Mouse (Mus musculus): ENCODE measurements at regions not wholly inside any gene's neighbourhood (a gene's known extent, or its start where the extent isn't known, plus 50 kb on each side); places are given as distances from the start of the nearest gene placed in this dataset.
A peak's percentile ranks its signal among the peaks of the same experiment; 100 is the strongest.

- DNase-seq (ENCODE audit: low read depth, low spot score) = peak; percentile 69
These were observed 161.1 kb downstream of the March11 start for GRCm38 (mm10) chr15:26469901-26470383.

- DNase-seq (ENCODE audit: low read depth, low spot score) = no peak
These were observed 178.5 kb downstream of the March11 start for GRCm38 (mm10) chr15:26487378-26487777.
